Mouse (Mus musculus) adrenal gland (tissue): Measurements from ENCODE around the gene Cpm.

Experiments used
- intact Hi-C: fragments of 180-260 bp; cut with DNase I; formaldehyde crosslinking; loops from one replicate; pipeline ENCODE4 v1.15.1; 2025

Cpm gene

GRCm38 (mm10) chr10:117684298-117685170, 55.2 kb downstream of the Cpm start:
- intact Hi-C loops, result no loop called here

GRCm38 (mm10) chr10:117685171-117685848, 56.0 kb downstream of the Cpm start:
- intact Hi-C loops, result no loop called here

DNA sequence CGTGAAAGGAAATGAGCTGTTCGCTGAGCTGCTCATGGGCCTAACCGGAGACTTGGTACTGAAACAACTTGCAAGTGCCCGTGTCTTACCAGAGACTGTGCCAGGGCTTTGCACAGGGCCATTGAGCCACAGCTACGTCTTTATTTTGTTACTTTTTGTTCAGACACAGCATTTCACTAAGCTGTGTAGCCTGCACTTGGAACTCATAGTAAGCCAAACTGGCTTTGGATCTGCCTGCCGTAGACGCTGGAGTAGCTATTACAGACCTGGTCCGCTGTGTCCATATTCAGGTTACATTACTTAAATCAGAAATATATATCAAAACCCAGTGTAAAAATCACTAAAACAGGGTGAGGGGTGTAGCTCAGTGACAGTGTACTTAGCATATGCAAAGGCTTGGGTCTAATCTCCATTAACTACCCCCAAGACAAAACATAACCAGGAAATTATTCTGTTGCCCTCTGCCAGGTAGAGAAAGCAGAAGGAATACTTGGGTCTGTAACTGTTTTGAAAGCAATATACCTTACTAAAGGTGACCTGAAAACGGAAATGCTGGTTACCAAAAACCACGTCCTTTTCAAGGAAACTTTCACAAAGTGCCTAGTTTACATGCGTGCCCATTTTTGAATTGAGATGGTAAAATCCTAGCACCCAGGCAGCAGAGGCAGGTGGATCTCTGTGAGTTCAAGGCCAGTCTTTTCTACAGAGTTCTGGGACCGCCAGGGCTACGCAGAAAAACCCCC, 56.7 kb downstream of the Cpm start:
- intact Hi-C loops, result no loop called here

- intact Hi-C loops, result no loop called here
Measured at GRCm38 (mm10) chr10:117687018-117687417, 57.7 kb downstream of the Cpm start.

DNA sequence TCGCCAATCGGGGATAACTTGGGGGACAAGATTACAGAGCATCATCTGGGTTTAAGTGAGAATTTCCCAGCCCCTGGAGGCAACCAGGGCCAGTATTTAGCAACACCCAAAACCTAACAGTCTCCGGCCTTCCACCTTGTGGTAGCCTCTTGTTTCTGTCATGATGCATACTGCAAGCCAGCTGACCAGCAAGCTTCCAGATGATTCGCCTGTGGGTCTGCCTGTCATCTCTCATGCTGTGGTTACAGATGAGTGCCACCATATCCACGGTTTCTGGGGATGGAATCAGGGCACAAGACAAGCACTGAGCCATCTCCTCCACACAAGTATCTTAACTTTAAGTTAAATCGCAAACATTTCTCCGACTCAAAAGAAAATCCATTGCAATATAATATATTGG, 58.3 kb downstream of the Cpm start:
- intact Hi-C loops, result no loop called here

GRCm38 (mm10) chr10:117688204-117689151, 59.2 kb downstream of the Cpm start:
- intact Hi-C loops, result no loop called here

DNA sequence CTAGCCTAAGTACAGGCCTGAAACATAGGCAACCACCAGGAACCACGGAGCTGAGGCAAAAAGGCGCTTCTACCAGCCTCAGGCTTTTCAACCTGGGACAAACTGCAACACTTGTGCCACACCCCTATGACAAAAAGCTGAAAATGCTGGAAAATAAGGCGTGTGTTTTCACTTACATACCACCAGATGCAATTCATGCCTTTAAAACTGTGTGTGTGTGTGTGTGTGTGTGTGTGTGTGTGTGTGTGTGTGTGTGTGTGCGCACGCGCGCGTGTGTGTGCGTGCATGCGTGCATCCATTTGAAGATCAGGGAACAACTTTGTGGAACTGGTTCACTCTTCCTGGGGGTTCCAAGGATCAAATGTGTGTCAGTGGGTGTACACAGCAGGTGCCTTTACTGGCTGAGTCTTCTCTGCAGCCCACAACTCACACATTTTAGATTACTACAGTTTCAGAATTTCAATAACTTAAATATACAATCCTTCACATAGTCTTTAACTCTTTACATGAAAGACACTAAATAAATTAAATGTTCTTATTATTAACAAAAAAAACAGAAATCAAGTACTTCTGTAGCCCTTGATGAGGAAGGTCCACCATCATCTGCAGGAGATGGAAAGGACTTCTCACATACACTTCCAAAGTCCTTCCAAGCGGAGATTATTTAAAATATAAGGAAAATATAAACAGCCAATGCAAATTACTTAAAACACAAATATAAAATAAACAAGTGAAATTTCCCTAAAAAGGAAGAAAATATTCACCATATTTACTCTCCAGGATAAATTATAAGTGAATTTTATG, 60.2 kb downstream of the Cpm start:
- intact Hi-C loops, result loop anchor here (10.0 kb wide), 1 partner anchor 335 kb away; no protein-coding TSS in a partner anchor

DNA sequence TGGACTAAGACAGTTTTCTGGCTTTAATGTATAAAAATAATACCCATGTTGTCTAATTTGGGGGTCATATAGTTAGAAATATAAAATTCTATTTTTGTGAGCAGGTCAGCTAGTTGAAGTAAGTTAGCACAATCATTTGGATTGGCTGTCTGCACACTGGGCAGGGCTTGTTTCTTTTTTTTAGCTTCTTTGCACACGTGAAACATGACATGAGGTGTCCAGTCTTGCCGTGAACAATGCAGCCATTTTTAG, 60.7 kb downstream of the Cpm start:
- intact Hi-C loops, result loop anchor here (10.0 kb wide), 1 partner anchor 335 kb away; no protein-coding TSS in a partner anchor

DNA sequence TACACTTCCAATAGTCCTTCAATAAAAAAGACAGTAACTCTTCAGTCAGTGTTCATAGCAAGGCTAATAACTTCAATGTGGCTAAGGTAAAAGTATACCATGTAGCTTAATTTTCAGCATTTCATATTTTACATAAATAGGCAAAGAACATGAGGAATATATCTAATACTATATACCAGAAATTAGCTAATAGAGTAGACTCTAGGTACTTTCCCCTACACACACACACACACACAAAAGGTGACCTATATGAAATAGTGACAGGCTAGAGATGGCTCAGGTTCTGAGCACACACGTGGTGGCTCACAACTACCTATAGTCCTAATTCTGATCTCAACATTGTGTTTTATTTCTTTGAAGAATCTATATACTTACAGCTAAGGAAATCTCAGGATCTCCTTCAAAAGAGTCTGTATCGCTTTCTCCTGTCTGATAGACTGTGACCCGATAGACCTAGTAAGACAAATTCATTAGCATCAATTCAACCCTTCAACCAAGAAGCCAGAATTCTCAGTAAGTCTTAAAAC, 61.5 kb downstream of the Cpm start:
- intact Hi-C loops, result loop anchor here (10.0 kb wide), 1 partner anchor 336 kb away; no protein-coding TSS in a partner anchor

- intact Hi-C loops, result loop anchor here (10.0 kb wide), 1 partner anchor 337 kb away; no protein-coding TSS in a partner anchor
Measured at GRCm38 (mm10) chr10:117691389-117691968, 62.2 kb downstream of the Cpm start.

GRCm38 (mm10) chr10:117692173-117692572, 62.9 kb downstream of the Cpm start:
- intact Hi-C loops, result loop anchor here (10.0 kb wide), 1 partner anchor 337 kb away; no protein-coding TSS in a partner anchor

DNA sequence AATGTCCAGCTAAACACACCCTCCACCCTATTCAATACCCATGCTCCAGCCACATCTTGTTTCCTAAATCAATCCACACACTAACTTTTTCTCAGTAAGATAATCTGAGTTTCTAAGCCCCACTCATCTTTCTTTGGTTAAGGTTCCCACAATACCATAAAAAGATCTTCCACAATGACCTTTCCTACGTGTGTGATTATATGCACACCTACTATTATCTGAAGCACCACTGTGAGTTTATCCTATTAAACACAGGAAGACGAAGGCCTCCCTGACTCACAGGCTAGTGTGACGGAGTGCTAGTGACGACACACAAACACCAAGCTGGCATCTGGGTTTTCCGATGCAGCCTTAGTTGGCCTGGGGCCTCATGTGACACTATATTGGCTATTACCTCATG, 63.7 kb downstream of the Cpm start:
- intact Hi-C loops, result loop anchor here (10.0 kb wide), 1 partner anchor 338 kb away; no protein-coding TSS in a partner anchor

DNA sequence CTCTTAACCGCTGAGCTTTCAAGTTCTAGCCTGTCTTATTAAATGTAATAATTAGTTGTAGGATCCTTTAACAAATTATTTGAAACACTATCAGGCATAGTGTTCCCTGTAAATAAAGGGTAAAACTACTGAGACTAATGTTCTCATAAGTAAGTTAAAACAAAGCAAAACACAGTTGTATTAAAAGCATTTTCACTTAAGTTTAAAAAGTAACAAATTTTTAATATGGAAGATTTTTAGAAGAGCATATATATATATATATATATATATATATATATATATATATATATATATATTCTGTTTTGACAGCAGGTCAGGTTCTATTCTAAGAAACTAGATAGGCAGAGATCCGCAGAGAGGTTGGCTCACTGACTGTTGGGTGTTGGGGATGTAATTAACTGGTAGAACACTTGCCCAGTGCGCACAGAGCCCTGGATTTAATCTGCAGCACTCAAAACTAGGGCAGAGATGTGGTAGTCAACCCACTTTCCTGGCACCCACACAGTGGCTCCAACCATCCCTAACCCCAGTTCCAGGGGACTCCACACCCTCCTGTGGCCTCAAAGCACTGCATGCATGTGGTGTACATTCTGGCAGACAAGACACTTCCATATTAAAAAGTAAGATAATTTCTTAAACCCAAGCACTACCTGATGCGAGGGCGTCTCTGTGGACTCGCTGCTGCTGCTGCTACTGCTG, 65.1 kb downstream of the Cpm start:
- intact Hi-C loops, result loop anchor here (10.0 kb wide), 1 partner anchor 340 kb away; no protein-coding TSS in a partner anchor

DNA sequence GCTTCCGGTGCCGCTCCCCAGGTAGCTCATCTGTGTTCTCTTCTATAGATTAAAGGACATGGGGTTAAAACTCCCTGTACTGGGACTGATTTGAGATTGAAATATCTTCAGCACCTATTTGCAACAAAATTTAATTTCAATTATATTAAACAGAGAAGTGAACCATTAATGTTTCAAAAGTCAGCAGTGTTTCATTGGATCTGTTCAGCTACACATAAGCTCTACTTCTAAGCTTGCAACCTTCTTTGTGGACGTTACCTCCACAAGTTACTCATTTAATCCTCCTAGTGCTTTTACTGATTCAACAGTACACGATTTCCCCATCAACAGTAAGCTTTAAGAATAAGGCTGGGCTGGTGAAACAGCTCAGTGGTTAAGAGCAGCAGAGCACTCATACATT, 65.7 kb downstream of the Cpm start:
- intact Hi-C loops, result loop anchor here (10.0 kb wide), 1 partner anchor 340 kb away; no protein-coding TSS in a partner anchor

- intact Hi-C loops, result loop anchor here (10.0 kb wide), 1 partner anchor 341 kb away; no protein-coding TSS in a partner anchor
Measured at GRCm38 (mm10) chr10:117695605-117696004, 66.3 kb downstream of the Cpm start.

DNA sequence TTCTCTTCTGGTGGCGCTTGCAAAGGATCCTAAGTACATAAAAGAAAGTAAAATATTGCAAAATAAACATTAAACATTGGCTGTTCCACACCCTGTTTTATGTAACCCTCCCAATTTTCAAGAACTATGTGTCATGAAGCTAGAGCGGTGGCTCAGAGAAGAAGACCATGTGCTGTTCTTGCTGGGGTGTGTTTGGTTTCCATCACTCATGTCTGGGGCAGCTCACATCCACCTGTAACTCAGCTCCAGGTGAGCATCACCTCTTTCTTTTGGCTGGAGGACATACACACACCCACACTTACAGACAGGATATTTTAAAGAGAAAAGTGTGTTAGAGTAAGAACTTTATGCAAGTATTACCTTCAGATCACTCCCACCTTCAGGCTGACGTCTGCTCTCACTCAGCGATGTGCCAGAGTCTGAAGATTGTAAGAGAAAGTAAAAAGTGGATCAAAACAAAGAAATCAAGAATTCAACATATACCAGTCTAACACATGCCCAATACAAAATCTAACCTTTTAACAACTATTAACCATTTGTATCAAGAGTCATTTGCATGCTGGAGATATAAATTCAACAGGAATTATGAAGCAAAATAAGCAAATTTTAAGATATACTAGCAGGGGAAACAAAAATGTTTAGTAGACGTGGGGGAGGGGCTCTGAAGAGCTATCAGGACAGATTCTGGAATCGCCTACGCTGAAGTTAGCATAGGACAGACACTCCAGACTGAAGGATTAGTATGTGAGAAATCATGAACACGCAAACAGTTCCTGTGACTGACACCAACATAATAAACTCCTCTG, 66.9 kb downstream of the Cpm start:
- intact Hi-C loops, result loop anchor here (10.0 kb wide), 1 partner anchor 341 kb away; no protein-coding TSS in a partner anchor

- intact Hi-C loops, result loop anchor here (10.0 kb wide), 1 partner anchor 342 kb away; no protein-coding TSS in a partner anchor
Measured at GRCm38 (mm10) chr10:117696827-117697560, 67.7 kb downstream of the Cpm start.
